Mouse (Mus musculus) liver, embryonic 15.5 days (tissue): Measurements from ENCODE around the gene Ankra2. TPM values are rescaled to one million over a fixed set of nuclear protein-coding genes. Genes with fewer than 3 reads are reported as not detected.

Experiments used
- ATAC-seq: fragments of 200-750 bp; cut with Nextera tagmentation; 2 replicates; pipeline ENCODE4 v1.8.0; 2017; ENCODE audit warnings: moderate number of reproducible peaks, mild to moderate bottlenecking, moderate library complexity; ENCODE audit not compliant: insufficient read depth
- H3K27ac ChIP-seq: fragments of 300-500 bp; sonication (generic); replicated peaks from 2 replicates; pipeline ENCODE4 v1.5.1; 2015; ENCODE audit warnings: mild to moderate bottlenecking, inconsistent platforms
- H3K27me3 ChIP-seq: fragments of 300-500 bp; sonication (generic); 2 replicates; pipeline ENCODE4 v1.6.1; 2015; ENCODE audit warnings: mild to moderate bottlenecking, inconsistent platforms
- H3K36me3 ChIP-seq: fragments of 300-500 bp; sonication (generic); replicated peaks from 2 replicates; pipeline ENCODE4 v1.6.1; 2015; ENCODE audit warnings: moderate library complexity, mild to moderate bottlenecking, inconsistent platforms
- H3K4me1 ChIP-seq: fragments of 300-500 bp; sonication (generic); replicated peaks from 2 replicates; pipeline ENCODE4 v1.6.1; 2015; ENCODE audit warnings: inconsistent platforms
- H3K4me2 ChIP-seq: fragments of 300-500 bp; sonication (generic); 2 replicates; pipeline ENCODE4 v1.6.1; 2015; ENCODE audit warnings: moderate library complexity, mild to moderate bottlenecking, inconsistent platforms
- H3K4me3 ChIP-seq: fragments of 300-500 bp; sonication (generic); replicated peaks from 2 replicates; pipeline ENCODE4 v1.5.1; 2015; ENCODE audit warnings: mild to moderate bottlenecking, inconsistent platforms
- H3K9ac ChIP-seq: fragments of 300-500 bp; sonication (generic); 2 replicates; pipeline ENCODE4 v1.6.1; 2015; ENCODE audit warnings: moderate library complexity, mild to moderate bottlenecking, inconsistent platforms
- H3K9me3 ChIP-seq: fragments of 300-500 bp; sonication (generic); replicated peaks from 2 replicates; pipeline ENCODE4 v1.6.1; 2016; ENCODE audit warnings: inconsistent platforms
- WGBS: fragments of 180-500 bp; shearing (Covaris S2); methylation state at CpG from one replicate; pipeline ENCODE4 v1.1.7; 2015; ENCODE audit warnings: mixed read lengths; ENCODE audit not compliant: insufficient replicate concordance; 5-methylcytosine and 5-hydroxymethylcytosine counted together
- polyA plus RNA-seq: library from polyadenylated mRNA; unstranded; fragments of >200 nt; fragmentation: Nextera tagmentation; extraction: Ambion mirVana; gene quantifications from 2 replicates; pipeline ENCODE4 v1.2.1, GENCODE M21; 2015

Ankra2 gene
- polyA plus RNA-seq, 1 experiment from 2014 or later, result 7.5 TPM

- Histone ChIP-seq H3K9ac (peak overlapping the region; percentile 96), H3K4me3 (peak overlapping the region; percentile 97), H3K4me2 (peak overlapping the region; percentile 70), H3K9me3 (no peaks in the 10 kb centered on the region), H3K36me3 (peaks cover 32% of the 10 kb centered on the region), H3K27me3 (no peaks in the 10 kb centered on the region), H3K27ac (peak overlapping the region; percentile 87), H3K4me1 (peaks cover 17% of the 10 kb centered on the region)
- 0% methylated on average over 17 of the region's 17 CpGs for WGBS
- ATAC-seq, result no peak
Measured at GRCm38 (mm10) chr13:98316140-98316479, 53.2 kb downstream of the Ankra2 start.

GRCm38 (mm10) chr13:98316480-98317245 lies 53.8 kb downstream of the Ankra2 start, which contains the start of gene Btf3:
Btf3 (minus strand) TSS chr13:98317006.
- Histone ChIP-seq H3K27me3 (no peaks in the 10 kb centered on the region), H3K4me1 (peaks cover 17% of the 10 kb centered on the region), H3K36me3 (peaks cover 26% of the 10 kb centered on the region), H3K9ac (peak within 1 kb of the TSS; percentile 96), H3K4me2 (peak within 1 kb of the TSS; percentile 70), H3K9me3 (no peaks in the 10 kb centered on the region), H3K27ac (peak within 1 kb of the TSS; percentile 87), H3K4me3 (peak within 1 kb of the TSS; percentile 97)
- under 1% methylated on average over 90 of the region's 90 CpGs for WGBS
- ATAC-seq, result peak; percentile 90

- peaks cover 17% of the 10 kb centered on the region for H3K4me1 ChIP-seq
- H3K9ac ChIP-seq, result peak overlapping the region; percentile 96
- H3K9me3 ChIP-seq, result no peaks in the 10 kb centered on the region
- peak overlapping the region; percentile 87 for H3K27ac ChIP-seq
- peak overlapping the region; percentile 97 for H3K4me3 ChIP-seq
- H3K27me3 ChIP-seq, result no peaks in the 10 kb centered on the region
- WGBS, result under 1% methylated on average over 16 of the region's 16 CpGs
- 0 out of 2 replicates have a peak, but pooled peaks have one; percentile 32 for ATAC-seq
- peaks cover 20% of the 10 kb centered on the region for H3K36me3 ChIP-seq
- H3K4me2 ChIP-seq, result peak overlapping the region; percentile 70
Measured at GRCm38 (mm10) chr13:98317246-98317677, 54.4 kb downstream of the Ankra2 start.

- H3K4me3 ChIP-seq, result peak overlapping the region; percentile 97
- WGBS, result 75% methylated on average over 6 of the region's 6 CpGs
Measured at GRCm38 (mm10) chr13:98317911-98318310, 55.0 kb downstream of the Ankra2 start.

More at GRCm38 (mm10) chr13:98317911-98318310, 55.0 kb downstream of the Ankra2 start:
- peaks cover 15% of the 10 kb centered on the region for H3K36me3 ChIP-seq
- no peak overlapping the region for H3K9ac ChIP-seq
- H3K27ac ChIP-seq, result no peak overlapping the region
- H3K9me3 ChIP-seq, result no peaks in the 10 kb centered on the region
- H3K27me3 ChIP-seq, result no peaks in the 10 kb centered on the region
- peak overlapping the region; percentile 70 for H3K4me2 ChIP-seq
- H3K4me1 ChIP-seq, result peaks cover 17% of the 10 kb centered on the region
- no peak for ATAC-seq

Other genes with a start within 250 kb of the Ankra2 start
- 0.60 and 1.1 TPM in 2 replicates for gene Arhgef28, start 56.6 kb upstream of the Ankra2 start, polyA plus RNA-seq
- gene Utp15, start within 50 bp of the Ankra2 start, polyA plus RNA-seq, result 11.0 and 12.0 TPM in 2 replicates
- gene Gm21976, start 16.8 kb downstream of the Ankra2 start, polyA plus RNA-seq, result not detected in 2 replicates
- gene Btf3, start 53.9 kb downstream of the Ankra2 start, polyA plus RNA-seq, result 263 and 326 TPM in 2 replicates
- gene Foxd1, start 91.2 kb downstream of the Ankra2 start, polyA plus RNA-seq, result not detected in 2 replicates
- gene Gm10320, start 228.9 kb downstream of the Ankra2 start, polyA plus RNA-seq, result 0.69 and 1.3 TPM in 2 replicates